Mouse (Mus musculus) heart, postnatal 0 days (tissue): Measurements from ENCODE around the gene Acox3. TPM values are rescaled to one million over a fixed set of nuclear protein-coding genes. Genes with fewer than 3 reads are reported as not detected.

ENCODE experiments used
- ATAC-seq: fragments of 200-750 bp; cut with Nextera tagmentation; 2 replicates; pipeline ENCODE4 v1.8.0; 2017; ENCODE audit warnings: low read depth, moderate number of reproducible peaks, moderate library complexity; ENCODE audit not compliant: insufficient read depth
- DNase-seq: peaks from one replicate; pipeline ENCODE4 v3.0.0-alpha.2; 2016; ENCODE audit warnings: low spot score
- H3K27ac ChIP-seq: fragments of 300-500 bp; sonication (generic); 2 replicates; pipeline ENCODE4 v1.5.1; 2014; ENCODE audit warnings: low read depth, mild to moderate bottlenecking
- H3K27me3 ChIP-seq: fragments of 300-500 bp; sonication (generic); 2 replicates; pipeline ENCODE4 v1.6.1; 2014; ENCODE audit warnings: low read length, mixed read lengths; ENCODE audit not compliant: control insufficient read depth, insufficient read depth
- H3K36me3 ChIP-seq: fragments of 300-500 bp; sonication (generic); replicated peaks from 2 replicates; pipeline ENCODE4 v1.6.1; 2014; ENCODE audit warnings: low read length, mixed read lengths; ENCODE audit not compliant: control insufficient read depth, insufficient read depth
- H3K4me1 ChIP-seq: fragments of 300-500 bp; sonication (generic); 2 replicates; pipeline ENCODE4 v1.6.1; 2014; ENCODE audit warnings: antibody characterized with exemption; ENCODE audit not compliant: control insufficient read depth, insufficient read depth
- H3K4me2 ChIP-seq: fragments of 300-500 bp; sonication (generic); 2 replicates; pipeline ENCODE4 v1.6.1; 2014; ENCODE audit warnings: low read depth, mild to moderate bottlenecking, low read length, moderate library complexity
- H3K4me3 ChIP-seq: fragments of 300-500 bp; sonication (generic); 2 replicates; pipeline ENCODE4 v1.5.1; 2014; ENCODE audit warnings: low read depth, low read length
- H3K9ac ChIP-seq: fragments of 300-500 bp; sonication (generic); replicated peaks from 2 replicates; pipeline ENCODE4 v1.6.1; 2014; ENCODE audit warnings: low read depth, low read length, mixed read lengths
- H3K9me3 ChIP-seq: fragments of 300-500 bp; sonication (generic); replicated peaks from 2 replicates; pipeline ENCODE4 v1.6.1; 2016; ENCODE audit warnings: low read length; ENCODE audit not compliant: control insufficient read depth
- CTCF ChIP-seq: IDR thresholded peaks from 2 replicates; pipeline ENCODE4 v1.5.1; 2016; ENCODE audit warnings: antibody characterized with exemption, control low read depth, low read depth
- EP300 ChIP-seq: IDR thresholded peaks from 2 replicates; pipeline ENCODE4 v1.6.1; 2016; ENCODE audit warnings: antibody characterized with exemption, low read depth
- WGBS: fragments of 180-500 bp; shearing (Covaris S2); extraction: QIAGEN DNeasy Blood & Tissue Kit; methylation state at CpG from one replicate; pipeline ENCODE4 v1.1.7; 2014; 5-methylcytosine and 5-hydroxymethylcytosine counted together
- polyA plus RNA-seq: library from polyadenylated mRNA; unstranded; fragments of >200 nt; fragmentation: Nextera tagmentation; extraction: Ambion mirVana; gene quantifications from 2 replicates; pipeline ENCODE4 v1.2.1, GENCODE M21; 2015
- total RNA-seq: library from RNA; depleted of rRNA; stranded (reverse); fragments of >200 nt; gene quantifications from 2 replicates; pipeline ENCODE4 v1.2.3, GENCODE M21; 2014; ENCODE audit warnings: low replicate concordance

Acox3 gene
- total and polyA plus RNA-seq, 2 experiments from 2014 or later = 13.4 to 26.8 TPM

GRCm38 (mm10) chr5:35540555-35540954 is 42.3 kb upstream of the Acox3 start:
- WGBS = 45% methylated on average over 5 of the region's 5 CpGs
- Histone ChIP-seq H3K4me1 (no peaks in the 10 kb centered on the region), H3K4me2 (no peak overlapping the region), H3K4me3 (no peak overlapping the region), H3K36me3 (no peaks in the 10 kb centered on the region), H3K27me3 (no peaks in the 10 kb centered on the region), H3K27ac (no peak overlapping the region), H3K9me3 (no peaks in the 10 kb centered on the region), H3K9ac (no peak overlapping the region)
- DNase-seq (no peak), ATAC-seq (no peak)
- TF ChIP-seq EP300 (no peak), CTCF (no peak)

GRCm38 (mm10) chr5:35541059-35541790 is 41.6 kb upstream of the Acox3 start:
- H3K9me3 ChIP-seq = no peaks in the 10 kb centered on the region
- 63% methylated on average over 4 of the region's 4 CpGs for WGBS
- no peaks in the 10 kb centered on the region for H3K27me3 ChIP-seq
- TF ChIP-seq EP300 (no peak), CTCF (no peak)
- ATAC-seq (no peak), DNase-seq (no peak)
- H3K4me3 ChIP-seq = no peak overlapping the region
- H3K9ac ChIP-seq = no peak overlapping the region
- no peak overlapping the region for H3K4me2 ChIP-seq
- H3K4me1 ChIP-seq = no peaks in the 10 kb centered on the region
- no peak overlapping the region for H3K27ac ChIP-seq
- no peaks in the 10 kb centered on the region for H3K36me3 ChIP-seq

- H3K4me3 ChIP-seq = no peak overlapping the region
- ATAC-seq = no peak
- H3K9me3 ChIP-seq = no peaks in the 10 kb centered on the region
- H3K9ac ChIP-seq = no peak overlapping the region
- H3K36me3 ChIP-seq = no peaks in the 10 kb centered on the region
- no peak overlapping the region for H3K27ac ChIP-seq
- H3K4me1 ChIP-seq = no peaks in the 10 kb centered on the region
- no peak overlapping the region for H3K4me2 ChIP-seq
- TF ChIP-seq EP300 (no peak), CTCF (no peak)
- H3K27me3 ChIP-seq = no peaks in the 10 kb centered on the region
- DNase-seq = no peak
Observed at GRCm38 (mm10) chr5:35546127-35546526, 36.7 kb upstream of the Acox3 start.

- TF ChIP-seq CTCF (no peak), EP300 (no peak)
- Histone ChIP-seq H3K4me1 (no peaks in the 10 kb centered on the region), H3K9ac (no peak overlapping the region), H3K27me3 (no peaks in the 10 kb centered on the region), H3K9me3 (no peaks in the 10 kb centered on the region), H3K27ac (no peak overlapping the region), H3K4me3 (no peak overlapping the region), H3K4me2 (no peak overlapping the region), H3K36me3 (peaks cover 15% of the 10 kb centered on the region)
- WGBS = 43% methylated on average over 7 of the region's 7 CpGs
- ATAC-seq = no peak
- no peak for DNase-seq
Observed at GRCm38 (mm10) chr5:35551855-35552837, 30.7 kb upstream of the Acox3 start.

- ATAC-seq (no peak), DNase-seq (no peak)
- Histone ChIP-seq H3K4me1 (peaks cover 6% of the 10 kb centered on the region; the same call in 1 of the 2 replicates), H3K27ac (no peak overlapping the region), H3K27me3 (no peaks in the 10 kb centered on the region), H3K9me3 (no peaks in the 10 kb centered on the region), H3K4me2 (no peak overlapping the region), H3K36me3 (peaks cover 20% of the 10 kb centered on the region), H3K9ac (no peak overlapping the region), H3K4me3 (no peak overlapping the region)
- WGBS = 76% methylated on average over 4 of the region's 4 CpGs
- TF ChIP-seq CTCF (no peak), EP300 (no peak)
Observed at GRCm38 (mm10) chr5:35552838-35553539, 29.9 kb upstream of the Acox3 start.
